Mouse (Mus musculus): ENCODE measurements around the gene Lrp4.

DNA sequence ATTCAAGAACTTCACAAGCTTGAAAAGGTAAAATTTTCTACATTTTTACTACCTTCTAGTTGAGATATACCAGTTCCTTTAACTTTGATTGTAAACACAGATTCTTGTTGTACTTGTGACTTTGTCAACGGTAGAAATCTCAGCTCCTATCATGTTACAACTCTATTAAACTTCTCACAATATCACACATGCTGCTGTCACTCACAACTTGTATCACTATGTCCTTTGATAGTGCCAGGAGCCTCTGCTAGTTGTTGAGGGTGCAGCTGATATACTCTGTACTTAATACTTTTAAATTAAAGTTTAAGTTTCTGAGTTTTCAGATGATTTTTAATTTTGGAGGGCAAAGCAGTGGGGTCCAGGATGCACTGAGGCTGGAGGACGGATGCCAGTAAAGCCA is 49.3 kb upstream of the Lrp4 start:
- TF ChIP-seq CTCF (IDR thresholded peaks at IDR 0.05; ENCODE audit: control insufficient read depth, insufficient read depth, insufficient replicate concordance, low read depth, low read length) (no peak), POLR2A (IDR thresholded peaks at IDR 0.05; ENCODE audit: control insufficient read depth, low read depth, low read length) (no peak)
